Mouse (Mus musculus): Measurements from ENCODE around the gene Slc25a51.

- TF ChIP-seq POLR2A (IDR thresholded peaks at IDR 0.05; ENCODE audit: low read depth, low read length) (no peak), CTCF (conservative IDR thresholded peaks at IDR 0.05; ENCODE audit: insufficient read depth, insufficient read length, low read depth, low read length) (no peak)
These were observed 2.2 kb downstream of the Slc25a51 start for GRCm38 (mm10) chr4:45406397-45406796.
